Mouse (Mus musculus): Measurements from ENCODE around the gene Sparc. TPM values are rescaled to one million over a fixed set of nuclear protein-coding genes. Genes with fewer than 3 reads are reported as not detected.
A peak's percentile ranks its signal among the peaks of the same experiment; 100 is the strongest.

The Sparc gene
- 1,000 to 10,000 TPM; 2,443 to 3,326 TPM for total RNA-seq (2021)
- long read RNA-seq, experiment 1, transcript Sparc-202 (10 exons, 2,115 nt): minor isoform, 324 of 2,582 reads
- long read RNA-seq, experiment 1, transcript Sparc-205 (5 exons, 741 nt): minor isoform, 31 of 2,582 reads
- long read RNA-seq, experiment 1, transcript Sparc-201 (10 exons, 2,300 nt): major isoform, 1,476 of 2,582 reads
- long read RNA-seq, experiment 1, transcript Sparc-203 (4 exons, 909 nt): minor isoform, 29 of 2,582 reads
- long read RNA-seq, experiment 1, partial matches to known transcripts: 393 of 2,582 reads
- long read RNA-seq, experiment 1, other reads (novel, unspliced or antisense): 327 of 2,582 reads
- long read RNA-seq, experiment 2, transcript Sparc-202 (10 exons, 2,115 nt): minor isoform, 87 of 606 reads
- long read RNA-seq, experiment 2, transcript Sparc-205 (5 exons, 741 nt): minor isoform, 5 of 606 reads
- long read RNA-seq, experiment 2, transcript Sparc-201 (10 exons, 2,300 nt): major isoform, 368 of 606 reads
- long read RNA-seq, experiment 2, partial matches to known transcripts: 72 of 606 reads
- long read RNA-seq, experiment 2, other reads (novel, unspliced or antisense): 67 of 606 reads

DNA sequence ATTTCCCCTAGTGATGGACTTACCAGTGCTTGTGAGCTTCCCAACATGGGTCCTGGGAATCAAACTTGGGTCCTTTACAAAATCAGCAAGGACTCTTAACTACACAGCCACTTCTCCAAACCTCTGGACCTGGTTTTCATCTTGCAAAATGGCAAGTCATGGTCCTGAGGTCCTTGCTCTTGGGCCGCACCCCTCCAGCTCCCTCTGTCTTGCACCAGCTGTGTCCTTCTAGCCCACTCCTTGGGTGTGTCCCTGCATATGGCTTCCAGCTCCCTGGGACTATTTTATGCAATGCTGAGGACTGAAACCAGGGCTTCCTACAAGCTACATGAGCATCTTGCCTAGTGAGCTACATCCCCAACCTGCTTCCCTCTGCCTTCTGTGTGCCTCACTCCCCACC is at the start of gene Sparc:
Sparc (minus strand) TSS at position 206 of the 400 bp plus-strand sequence.
- DNase-seq: no peak

DNA sequence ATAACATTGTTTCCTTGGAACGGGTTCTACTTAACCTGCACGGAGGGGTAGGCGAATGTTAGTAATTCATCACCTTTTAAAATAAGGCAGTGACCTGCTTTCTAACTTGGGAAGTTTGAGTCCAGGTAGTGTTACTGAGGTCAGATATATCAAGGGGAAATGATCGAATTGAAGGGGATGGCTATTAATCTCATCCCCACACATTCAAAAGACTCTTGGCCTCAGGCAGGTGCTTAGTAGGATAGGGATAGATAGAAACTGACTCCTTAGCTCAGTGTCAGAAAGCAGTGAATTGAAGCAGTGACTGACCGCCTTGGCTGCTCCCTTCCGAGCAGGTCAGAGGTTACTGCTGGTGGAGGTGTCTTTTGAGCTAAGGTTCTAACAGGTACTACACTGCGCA is 48.5 kb upstream of the Sparc start:
- no peak for DNase-seq

- DNase-seq: peak in 1 of 2 experiments; percentile 20
These were observed 47.8 kb upstream of the Sparc start for GRCm38 (mm10) chr11:55470761-55471160.

DNA sequence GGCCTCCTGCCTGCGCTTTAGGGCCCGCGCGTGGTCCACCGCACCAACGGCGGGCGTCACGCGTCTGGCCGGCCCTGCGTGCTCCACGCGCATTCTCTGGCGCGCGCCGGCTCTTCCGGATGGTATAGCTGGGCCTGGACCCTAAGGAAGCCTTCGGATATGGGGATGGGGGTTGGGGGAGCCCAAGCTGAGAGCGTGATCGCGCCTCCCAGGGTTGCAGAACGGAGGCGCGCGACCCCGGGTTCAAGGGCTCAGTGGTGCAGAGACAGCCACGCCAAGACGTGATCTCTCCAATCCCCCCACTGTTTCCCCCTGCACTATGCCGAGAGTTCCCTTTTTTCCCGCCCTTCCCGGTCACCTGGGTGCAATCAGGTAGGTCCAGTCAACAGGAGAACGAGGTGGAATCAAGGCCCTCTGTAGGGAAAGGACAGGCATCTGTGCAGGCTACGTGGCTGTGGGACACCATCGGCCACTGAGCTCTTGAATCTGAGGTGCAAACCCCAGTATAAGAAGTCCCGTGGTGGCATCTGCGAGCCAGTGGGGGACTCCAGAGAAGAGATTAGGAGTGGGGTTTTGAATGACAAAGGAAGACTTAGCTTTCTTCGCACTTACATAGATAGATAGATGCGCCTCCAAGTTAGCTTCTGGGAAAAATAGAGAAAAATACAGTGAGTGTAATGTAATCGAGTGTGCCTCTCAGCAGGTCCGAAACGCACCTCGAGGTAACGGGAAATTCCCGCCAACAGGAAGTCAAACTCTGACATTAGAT is 47.1 kb upstream of the Sparc start:
- peak in 1 of 2 experiments; percentile 21 for DNase-seq

DNA sequence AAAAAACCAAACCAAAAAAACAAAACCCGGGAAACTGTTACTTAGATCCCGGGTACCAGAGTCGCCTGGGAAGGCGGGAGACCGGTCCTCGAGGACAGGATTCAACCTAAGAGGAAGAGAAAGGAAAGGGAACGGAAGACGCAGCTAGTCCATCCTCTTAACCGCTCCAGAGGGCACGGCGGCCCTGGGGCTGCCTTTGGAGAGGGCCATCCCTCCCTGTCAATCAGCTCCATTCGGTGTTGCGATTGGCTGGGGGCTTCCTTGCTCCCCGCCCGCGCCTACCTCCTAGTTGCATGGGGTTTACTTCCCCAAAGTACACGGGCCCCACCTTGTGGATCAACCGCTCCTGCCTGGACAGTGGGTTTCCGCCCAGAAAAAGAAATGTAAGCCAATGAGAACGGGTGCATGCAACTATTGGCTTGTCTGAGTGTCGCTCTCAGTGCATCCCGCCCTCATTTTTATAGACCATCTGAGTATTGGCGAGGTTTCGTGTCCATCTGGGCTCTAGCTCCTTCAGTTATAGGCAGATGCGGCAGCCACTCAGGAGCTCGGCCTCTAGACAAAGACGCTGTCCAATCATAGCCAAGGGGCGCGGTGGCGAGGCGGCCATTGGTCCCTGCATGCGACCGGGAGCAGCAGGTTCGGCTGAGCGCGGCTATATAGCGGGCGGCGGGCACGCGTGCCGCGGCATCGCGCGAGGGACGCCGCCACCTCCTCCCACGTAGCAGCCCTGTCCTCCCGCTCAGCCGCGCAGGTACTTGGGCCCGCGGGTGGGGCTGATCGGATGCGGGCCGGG is 46.3 kb upstream of the Sparc start, which contains the start of gene G3bp1:
G3bp1 (plus strand) TSS at position 638 of the 796 bp plus-strand sequence.
- DNase-seq: peak; percentile 99 to 100

- DNase-seq: no peak
These were observed 45.6 kb upstream of the Sparc start for GRCm38 (mm10) chr11:55468611-55469047.

DNA sequence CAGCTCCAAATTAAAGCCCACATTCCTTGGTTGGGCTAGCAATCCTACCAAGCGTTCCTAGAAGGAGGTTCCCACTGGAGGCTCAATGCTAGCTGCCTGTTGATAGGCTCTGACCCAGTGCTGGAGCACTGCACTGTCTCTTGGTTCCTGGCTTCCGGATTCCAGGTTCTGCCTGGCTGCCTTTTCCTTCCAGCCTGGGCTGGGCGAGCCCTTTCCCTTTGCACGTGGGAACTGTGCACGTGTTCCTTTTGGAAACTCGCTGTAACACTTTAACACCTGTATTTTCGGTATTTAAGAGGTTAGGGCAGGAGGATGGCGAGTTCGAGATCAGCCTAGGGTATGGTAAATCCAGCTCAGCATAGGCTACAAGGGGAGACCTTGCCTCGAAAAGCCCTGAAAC is 45.0 kb upstream of the Sparc start:
- DNase-seq: peak; percentile 38 to 51

- no peak for DNase-seq
These were observed 42.2 kb upstream of the Sparc start for GRCm38 (mm10) chr11:55465177-55465576.

- no peak for DNase-seq
These were observed 41.7 kb upstream of the Sparc start for GRCm38 (mm10) chr11:55464707-55465106.

DNA sequence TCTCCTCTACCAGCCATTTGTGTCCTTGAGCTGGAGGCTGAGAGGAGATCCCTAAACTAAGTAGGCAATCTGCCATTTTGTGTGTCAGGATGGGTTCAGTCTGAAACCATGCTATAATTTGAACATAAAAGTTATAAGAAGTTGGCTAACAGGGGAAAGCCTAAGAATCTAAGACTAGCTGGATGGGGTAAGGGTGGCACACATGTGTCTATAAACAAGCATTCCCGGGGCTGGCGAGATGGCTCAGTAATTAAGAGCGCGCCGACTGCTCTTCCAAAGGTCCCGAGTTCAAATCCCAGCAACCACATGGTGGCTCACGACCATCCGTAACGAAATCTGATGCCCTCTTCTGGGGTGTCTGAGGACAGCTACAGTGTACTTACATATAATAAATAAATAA is 39.2 kb upstream of the Sparc start:
- no peak for DNase-seq

DNA sequence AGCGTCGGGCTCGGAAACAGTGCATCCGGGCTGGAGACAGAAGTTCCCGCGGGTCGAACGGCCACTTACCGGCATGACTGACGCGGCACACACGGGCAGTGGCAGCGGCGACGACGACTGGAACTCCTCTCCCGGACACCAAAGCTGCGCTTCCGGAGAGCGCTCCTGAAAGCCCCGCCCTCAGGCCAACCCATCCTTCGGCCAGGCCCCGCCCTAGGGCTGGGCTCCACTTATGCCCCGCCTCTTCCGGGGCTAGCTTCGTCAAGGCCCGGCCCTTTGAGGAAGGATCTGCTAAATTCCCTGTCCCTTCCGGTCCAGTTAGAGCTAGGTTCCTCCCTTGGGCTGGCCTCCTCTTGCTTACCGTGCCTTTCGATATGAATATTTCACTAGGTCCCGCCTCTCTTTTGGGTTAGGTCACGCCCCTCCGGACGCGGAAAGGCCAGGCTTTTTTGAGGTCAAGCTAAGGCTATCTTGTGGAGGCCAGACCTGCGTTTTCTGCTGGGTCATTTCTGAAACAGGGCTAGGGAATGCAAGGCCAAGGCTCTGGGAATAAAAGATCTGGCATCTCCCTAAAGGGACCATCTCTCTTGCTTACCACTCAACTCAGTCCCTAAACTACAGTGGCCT is 38.1 kb upstream of the Sparc start, which contains the start of gene Atox1:
Atox1 (minus strand) TSS at position 221 of the 627 bp plus-strand sequence.
- peak; percentile 96 to 98 for DNase-seq

DNA sequence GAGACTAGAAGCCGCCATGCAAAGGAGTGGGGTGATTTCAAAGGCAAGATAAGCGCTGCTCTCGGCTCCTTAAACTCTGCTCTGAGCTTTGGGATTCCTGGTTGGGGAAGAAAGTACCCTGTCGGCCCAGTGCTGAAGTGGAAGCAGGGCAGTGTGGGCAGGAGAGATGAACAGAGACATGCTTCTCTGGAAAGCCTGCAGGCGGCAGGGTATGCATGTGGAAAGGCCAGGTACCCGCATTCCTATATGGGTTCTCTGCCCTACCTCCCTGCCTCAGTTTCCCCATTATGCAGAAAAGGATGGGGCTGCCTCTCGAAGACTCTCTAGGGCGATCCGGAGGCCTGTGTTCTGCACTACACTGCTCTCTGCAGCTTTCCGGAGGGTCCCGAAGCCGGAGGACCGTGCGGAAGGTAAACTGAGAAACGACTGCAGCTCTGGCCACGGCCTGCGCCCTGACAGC is 37.6 kb upstream of the Sparc start:
- peak; percentile 44 to 62 for DNase-seq

- DNase-seq: no peak
These were observed 37.0 kb upstream of the Sparc start for GRCm38 (mm10) chr11:55459850-55460558.

GRCm38 (mm10) chr11:55458501-55458900 is 35.5 kb upstream of the Sparc start:
- no peak for DNase-seq

DNA sequence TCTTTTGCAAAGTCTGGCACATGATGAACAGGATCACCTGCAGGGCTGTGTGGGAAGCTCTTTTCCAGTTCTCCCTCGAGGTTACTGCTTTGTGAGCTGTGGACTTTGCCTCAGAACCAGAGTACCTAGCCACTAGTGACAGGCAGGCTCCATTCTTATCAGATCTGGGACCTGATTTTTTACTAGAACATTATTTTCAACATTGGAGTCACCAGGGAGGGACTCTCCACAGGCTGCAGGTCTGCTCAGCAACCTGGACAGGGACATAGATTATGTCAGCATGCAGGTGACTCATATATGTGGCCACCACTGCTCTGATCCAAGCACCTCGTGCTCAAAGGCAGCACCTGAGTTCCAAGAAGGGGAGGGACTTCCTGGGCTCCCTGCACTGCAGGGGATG is 32.2 kb upstream of the Sparc start:
- DNase-seq: no peak

GRCm38 (mm10) chr11:55453640-55454039 is 30.7 kb upstream of the Sparc start:
- DNase-seq: peak; percentile 46 to 58

DNA sequence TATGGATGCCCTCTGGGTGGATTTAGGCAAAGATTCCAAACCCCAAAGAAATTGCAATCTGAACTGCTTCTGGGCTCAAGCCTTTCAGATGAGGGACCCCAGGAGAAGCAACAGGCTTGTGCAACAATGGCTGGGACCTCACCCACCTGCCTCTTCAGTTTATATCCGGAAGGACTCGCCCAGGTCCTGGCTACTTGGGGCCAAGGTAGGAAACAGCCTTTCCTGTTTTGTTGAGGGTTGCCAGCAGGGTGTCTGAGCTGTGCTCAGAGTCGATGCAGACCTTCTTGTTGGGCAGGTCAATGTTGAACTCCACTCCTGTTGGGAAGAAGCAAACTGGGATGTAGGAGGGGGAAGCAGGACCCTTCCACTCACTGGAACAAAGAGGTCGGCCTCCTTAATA is 27.3 kb upstream of the Sparc start:
- no peak for DNase-seq

DNA sequence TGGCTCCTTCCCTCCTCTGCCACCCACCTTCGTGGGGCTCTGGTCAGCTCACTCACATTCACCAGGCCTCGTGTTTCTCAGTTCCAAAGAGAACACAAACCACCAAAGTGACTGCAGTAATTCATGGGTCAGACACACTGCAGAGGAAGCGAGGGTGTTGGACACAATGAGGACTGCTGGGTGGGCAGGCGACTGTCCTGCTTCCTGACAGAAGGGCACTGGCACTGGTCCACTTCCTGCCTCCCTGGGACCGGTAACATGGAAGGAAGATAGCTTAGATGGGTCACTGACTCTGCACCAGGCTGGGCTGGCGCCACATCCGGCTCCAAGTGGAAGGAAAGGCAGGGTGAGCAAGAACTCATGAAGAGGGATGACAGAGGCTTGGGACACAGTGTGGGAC is 26.5 kb upstream of the Sparc start:
- peak; percentile 32 to 60 for DNase-seq

GRCm38 (mm10) chr11:55446579-55446978 is 23.6 kb upstream of the Sparc start:
- peak; percentile 80 to 82 for DNase-seq

GRCm38 (mm10) chr11:55444772-55445171 is 21.8 kb upstream of the Sparc start:
- DNase-seq: peak in 1 of 2 experiments; percentile 61

Data from adrenal gland, postnatal 36 days (tissue).